Mouse (Mus musculus) lung, postnatal 0 days (tissue): ENCODE data around the gene Pde4d.

ENCODE experiments used
- CTCF ChIP-seq: IDR thresholded peaks from 2 replicates; pipeline ENCODE4 v1.5.1; 2016; ENCODE audit warnings: antibody characterized with exemption, mild to moderate bottlenecking
- EP300 ChIP-seq: IDR thresholded peaks from 2 replicates; pipeline ENCODE4 v1.6.1; 2016; ENCODE audit warnings: antibody characterized with exemption, mild to moderate bottlenecking, control low read depth

- no peak for TF ChIP-seq CTCF
- TF ChIP-seq EP300, result no peak
Measured at GRCm38 (mm10) chr13:108623929-108624328, 174.2 kb downstream of the Pde4d start.
